Mouse (Mus musculus) CD4-positive, CD25-positive, alpha-beta regulatory T cell, adult 4 months (primary cell): ENCODE measurements around the gene Sept7. TPM values are rescaled to one million over a fixed set of nuclear protein-coding genes. Genes with fewer than 3 reads are reported as not detected.
"Not testable (repeated sequence)": the region's sequence is repeated elsewhere in the genome, so short reads cannot be mapped to it uniquely, and the experiment has no call there.

Source experiments
- ATAC-seq: one replicate; pipeline ENCODE4 v1.8.0; 2017
- polyA plus RNA-seq, 2 experiments: library from polyadenylated mRNA; unstranded; fragments of 100-300 nt; shearing (Covaris generic); gene quantifications; one replicate each; pipeline ENCODE4 v1.2.1; 2017

Sept7 gene
- polyA plus RNA-seq: 100 to 1,000 TPM; 401 to 415 TPM

- ATAC-seq: peak; percentile 88
These were observed at the start of gene Sept7 for GRCm38 (mm10) chr9:25252283-25252726. Gene Sept7 (plus strand): TSS chr9:25252439.

- no peak for ATAC-seq
These were observed 44.0 kb upstream of the Sept7 start for GRCm38 (mm10) chr9:25208087-25208803.

GRCm38 (mm10) chr9:25212309-25213163 is 39.7 kb upstream of the Sept7 start:
- no peak for ATAC-seq

- no peak for ATAC-seq
These were observed 39.1 kb upstream of the Sept7 start for GRCm38 (mm10) chr9:25213164-25213557.

GRCm38 (mm10) chr9:25215411-25215810 is 36.8 kb upstream of the Sept7 start:
- ATAC-seq: no peak

- ATAC-seq: no peak
These were observed 36.0 kb upstream of the Sept7 start for GRCm38 (mm10) chr9:25216210-25216609.

GRCm38 (mm10) chr9:25218954-25219353 is 33.3 kb upstream of the Sept7 start:
- no peak for ATAC-seq

- ATAC-seq: peak; percentile 95
These were observed 32.4 kb upstream of the Sept7 start for GRCm38 (mm10) chr9:25219882-25220281.

- ATAC-seq: no peak
These were observed 27.3 kb upstream of the Sept7 start for GRCm38 (mm10) chr9:25224959-25225358.

GRCm38 (mm10) chr9:25229740-25230139 is 22.5 kb upstream of the Sept7 start:
- peak; percentile 58 for ATAC-seq

- peak; percentile 76 for ATAC-seq
These were observed 21.8 kb upstream of the Sept7 start for GRCm38 (mm10) chr9:25230213-25231039.

- ATAC-seq: no peak
These were observed 11.2 kb upstream of the Sept7 start for GRCm38 (mm10) chr9:25241065-25241464.

GRCm38 (mm10) chr9:25241783-25242182 is 10.5 kb upstream of the Sept7 start:
- not testable (repeated sequence) for ATAC-seq

GRCm38 (mm10) chr9:25242266-25242665 is 10.0 kb upstream of the Sept7 start:
- ATAC-seq: no peak

- no peak for ATAC-seq
These were observed 8.1 kb upstream of the Sept7 start for GRCm38 (mm10) chr9:25243926-25244657.

GRCm38 (mm10) chr9:25245125-25245524 is 7.1 kb upstream of the Sept7 start:
- ATAC-seq: no peak

- ATAC-seq: no peak
These were observed 5.7 kb upstream of the Sept7 start for GRCm38 (mm10) chr9:25246508-25246907.

GRCm38 (mm10) chr9:25251174-25251573 is 1.1 kb upstream of the Sept7 start:
- no peak for ATAC-seq

- ATAC-seq: peak; percentile 55
These were observed 492 bp upstream of the Sept7 start for GRCm38 (mm10) chr9:25251611-25252282.

GRCm38 (mm10) chr9:25252759-25253477 is 679 bp downstream of the Sept7 start:
- ATAC-seq: peak; percentile 6

GRCm38 (mm10) chr9:25253478-25253824 is 1.2 kb downstream of the Sept7 start:
- ATAC-seq: no peak
